Mouse (Mus musculus) neural tube, embryonic 11.5 days (tissue): ENCODE data around the gene Phf11c. TPM values are rescaled to one million over a fixed set of nuclear protein-coding genes. Genes with fewer than 3 reads are reported as not detected.
"Not testable (repeated sequence)": the region's sequence is repeated elsewhere in the genome, so short reads cannot be mapped to it uniquely, and the experiment has no call there.

Experiments
- ATAC-seq: fragments of 200-750 bp; cut with Nextera tagmentation; 2 replicates; pipeline ENCODE4 v1.8.0; 2017; ENCODE audit warnings: moderate number of reproducible peaks, mild to moderate bottlenecking, moderate TSS enrichment, moderate library complexity; ENCODE audit not compliant: insufficient read depth, low FRiP score, low TSS enrichment
- DNase-seq: peaks from one replicate; pipeline ENCODE4 v3.0.0-alpha.2; 2015; ENCODE audit warnings: low spot score
- H3K27ac ChIP-seq: fragments of 300-500 bp; sonication (generic); 2 replicates; pipeline ENCODE4 v1.5.1; 2014; ENCODE audit warnings: low read depth, mild to moderate bottlenecking, low read length
- H3K27me3 ChIP-seq: fragments of 300-500 bp; sonication (generic); 2 replicates; pipeline ENCODE4 v1.6.1; 2014; ENCODE audit warnings: mild to moderate bottlenecking, low read length, mixed read lengths; ENCODE audit not compliant: control insufficient read depth, insufficient read depth
- H3K36me3 ChIP-seq: fragments of 300-500 bp; sonication (generic); 2 replicates; pipeline ENCODE4 v1.6.1; 2014; ENCODE audit warnings: mild to moderate bottlenecking, low read length, moderate library complexity, mixed read lengths; ENCODE audit not compliant: control insufficient read depth, insufficient read depth
- H3K4me1 ChIP-seq: fragments of 300-500 bp; sonication (generic); 2 replicates; pipeline ENCODE4 v1.6.1; 2014; ENCODE audit warnings: low read length, mixed read lengths; ENCODE audit not compliant: control insufficient read depth, insufficient read depth
- H3K4me2 ChIP-seq: fragments of 300-500 bp; sonication (generic); 2 replicates; pipeline ENCODE4 v1.6.1; 2014; ENCODE audit warnings: low read depth, mild to moderate bottlenecking, moderate library complexity
- H3K4me3 ChIP-seq: fragments of 300-500 bp; sonication (generic); 2 replicates; pipeline ENCODE4 v1.5.1; 2014; ENCODE audit warnings: low read depth, low read length
- H3K9ac ChIP-seq: fragments of 300-500 bp; sonication (generic); 2 replicates; pipeline ENCODE4 v1.6.1; 2014; ENCODE audit warnings: mild to moderate bottlenecking, low read length
- H3K9me3 ChIP-seq: fragments of 300-500 bp; sonication (generic); 2 replicates; pipeline ENCODE4 v1.6.1; 2016; ENCODE audit warnings: low read length; ENCODE audit not compliant: control insufficient read depth
- WGBS: fragments of 180-500 bp; shearing (Covaris S2); extraction: QIAGEN DNeasy Blood & Tissue Kit; methylation state at CpG from one replicate; pipeline ENCODE4 v1.1.7; 2014; 5-methylcytosine and 5-hydroxymethylcytosine counted together
- polyA plus RNA-seq: library from polyadenylated mRNA; unstranded; fragments of >200 nt; fragmentation: Nextera tagmentation; extraction: Ambion mirVana; gene quantifications from 2 replicates; pipeline ENCODE4 v1.2.1, GENCODE M21; 2014

The Phf11c gene
- polyA plus RNA-seq, 1 experiment from 2014 or later = 0.81 TPM

GRCm38 (mm10) chr14:59365244-59365644, 29.9 kb downstream of the Phf11c start, which contains the start of gene Phf11d:
Gene Phf11d (minus strand): TSS chr14:59365470.
- no peak for DNase-seq
- no peak within 1 kb of the TSS for H3K9ac ChIP-seq
- no peak within 1 kb of the TSS for H3K27ac ChIP-seq
- no peak within 1 kb of the TSS for H3K4me2 ChIP-seq
- no peaks in the 10 kb centered on the region for H3K36me3 ChIP-seq
- no peak for ATAC-seq
- no peaks in the 10 kb centered on the region for H3K9me3 ChIP-seq
- H3K27me3 ChIP-seq = no peaks in the 10 kb centered on the region
- WGBS = 81% methylated on average over 6 of the region's 6 CpGs
- H3K4me3 ChIP-seq = no peak within 1 kb of the TSS
- H3K4me1 ChIP-seq = no peaks in the 10 kb centered on the region

GRCm38 (mm10) chr14:59341189-59341588, 54.0 kb downstream of the Phf11c start, which contains the start of gene Phf11b:
Gene Phf11b (minus strand): TSS chr14:59341351.
- WGBS = 68% methylated on average over 1 of the region's 1 CpGs
- ATAC-seq, H3K27me3 ChIP-seq, H3K4me1 ChIP-seq, H3K4me3 ChIP-seq, H3K27ac ChIP-seq, DNase-seq, H3K36me3 ChIP-seq, H3K9me3 ChIP-seq, H3K9ac ChIP-seq, H3K4me2 ChIP-seq: not testable (repeated sequence)

- DNase-seq (no peak), ATAC-seq (no peak)
- Histone ChIP-seq H3K4me2 (no peak overlapping the region), H3K4me1 (no peaks in the 10 kb centered on the region), H3K4me3 (no peak overlapping the region), H3K9ac (no peak overlapping the region), H3K36me3 (no peaks in the 10 kb centered on the region), H3K27ac (no peak overlapping the region), H3K27me3 (no peaks in the 10 kb centered on the region), H3K9me3 (no peaks in the 10 kb centered on the region)
- whole genome bisulfite sequencing = 94% methylated on average over 1 of the region's 1 CpGs
These were observed 55.6 kb downstream of the Phf11c start for GRCm38 (mm10) chr14:59339541-59339940.

- not testable (repeated sequence) for H3K27me3 ChIP-seq, H3K4me1 ChIP-seq, H3K27ac ChIP-seq, H3K36me3 ChIP-seq, H3K4me2 ChIP-seq, H3K9ac ChIP-seq, H3K9me3 ChIP-seq, DNase-seq, ATAC-seq, H3K4me3 ChIP-seq
- whole genome bisulfite sequencing = 78% methylated on average over 3 of the region's 3 CpGs
These were observed 59.1 kb downstream of the Phf11c start for GRCm38 (mm10) chr14:59336056-59336455.

Other genes starting within 250 kb of the Phf11c start
- not detected in 2 replicates for gene Gm5142, start 216.6 kb downstream of the Phf11c start, polyA plus RNA-seq
- gene Rcbtb1, start 194.2 kb downstream of the Phf11c start, polyA plus RNA-seq = 99.0 and 108 TPM in 2 replicates
- not detected in 2 replicates for gene Gm6904, start 135.2 kb downstream of the Phf11c start, polyA plus RNA-seq
- not detected in 2 replicates for gene Phf11a, start 97.9 kb downstream of the Phf11c start, polyA plus RNA-seq
- gene Phf11b, start 54.0 kb downstream of the Phf11c start, polyA plus RNA-seq = 0.32 TPM in 1 of 2 replicates, not detected in the other
- 0.24 and 0.28 TPM in 2 replicates for gene Phf11d, start 29.9 kb downstream of the Phf11c start, polyA plus RNA-seq
- 10.3 and 12.9 TPM in 2 replicates for gene Setdb2, start 45.5 kb upstream of the Phf11c start, polyA plus RNA-seq
- 38.5 and 41.5 TPM in 2 replicates for gene Cab39l, start 45.6 kb upstream of the Phf11c start, polyA plus RNA-seq
- gene Cdadc1, start 202.6 kb upstream of the Phf11c start, polyA plus RNA-seq = 28.7 and 35.4 TPM in 2 replicates
- gene Shisa2, start 229.9 kb upstream of the Phf11c start, polyA plus RNA-seq = 28.9 and 33.1 TPM in 2 replicates